In the genomic region with DNA sequence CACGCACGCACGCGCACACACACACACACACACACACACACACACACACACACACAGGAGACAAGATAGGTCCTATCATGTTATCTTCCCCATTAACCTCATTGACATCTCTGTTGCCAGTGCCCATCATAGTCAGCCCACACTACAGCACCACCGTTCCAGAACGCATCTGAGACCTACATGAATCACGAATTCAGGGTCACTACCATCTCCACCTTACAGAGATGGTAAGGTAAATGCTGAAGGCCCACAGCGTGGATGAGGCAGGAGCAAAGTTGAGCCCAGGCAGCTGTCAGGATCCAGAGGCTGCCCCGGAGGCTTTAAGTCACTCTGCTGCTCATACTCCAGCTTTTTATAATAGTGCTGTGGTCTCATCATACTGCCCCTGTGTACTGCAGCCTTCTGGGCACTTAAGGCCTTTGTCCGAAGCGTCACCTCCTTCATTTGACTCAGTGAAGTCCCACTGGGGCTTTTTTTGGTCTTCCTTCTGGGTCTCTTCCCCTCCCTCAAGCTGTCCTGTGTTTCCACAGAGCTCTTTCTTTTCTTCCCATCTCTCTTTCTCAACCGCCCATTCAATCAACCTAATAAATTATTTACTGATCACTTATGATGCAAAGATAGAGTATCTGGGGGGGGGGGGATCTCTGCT, we compare ENCODE assay signal across 11 mouse cellular contexts. TPM values are rescaled to one million over a fixed set of nuclear protein-coding genes. Genes with fewer than 3 reads are reported as not detected.
A peak's percentile ranks its signal among the peaks of the same experiment; 100 is the strongest.
DNase-seq lines count a peak whose midpoint lies in the region; ATAC-seq and TF ChIP-seq lines count a peak whose summit lies in the region.
"Had no signal": no experiment of that assay in that cellular context is flagged by ENCODE, and none has a peak within 500 bp of the region (broad histone marks: within the 10 kb centered on the region; RNA-seq: fewer than 3 reads in every experiment).

No protein-coding gene starts in this region.

- H3K36me3 ChIP-seq in myocyte (ENCODE audit: control insufficient read depth, insufficient read depth) = no peaks in the 10 kb centered on the region
- H3K36me3 ChIP-seq: hindbrain, embryonic 12.5 days had no signal

- H3K27me3 ChIP-seq in myocyte (ENCODE audit: control insufficient read depth, insufficient read depth, insufficient read length) = no peaks in the 10 kb centered on the region

- ATAC-seq in megakaryocyte progenitor cell, adult 5-6 weeks (replicated peaks; ENCODE audit: poor library complexity) = no peak
- ATAC-seq: forebrain, embryonic 16.5 days had no signal

- H3K79me2 ChIP-seq in myocyte (ENCODE audit: control insufficient read depth, insufficient read depth) = no peaks in the 10 kb centered on the region

- H3K4me2 ChIP-seq in myocyte (ENCODE audit: low read depth) = peak overlapping the region; percentile 99

- no peak for TF ChIP-seq POLR2A in myocyte (IDR thresholded peaks at IDR 0.05; ENCODE audit: insufficient read length, low read depth)

- peak; percentile 4 for DNase-seq in kidney, postnatal 10 days
- no peak for DNase-seq in kidney, adult 8-10 months
- DNase-seq in A20 (ENCODE audit: low read depth, low spot score) (peak; percentile 50), NIH3T3 (ENCODE audit: low read depth) (peak; percentile 45)
- no peak for DNase-seq in urinary bladder, postnatal 25 days (ENCODE audit: low spot score)
- DNase-seq: kidney, adult 2 months; lung, embryonic 14.5 days had no signal

- peak overlapping the region; percentile 0 for H3K4me3 ChIP-seq in myocyte
- H3K4me3 ChIP-seq: hindbrain, embryonic 12.5 days had no signal

- no peak overlapping the region for H3ac ChIP-seq in myocyte (ENCODE audit: control insufficient read depth, insufficient read length)

TF ChIP-seq in myocyte, 11 proteins besides CTCF, POLR2A, EP300 and RAD21:
- no peak for TF ChIP-seq E2F4 (IDR thresholded peaks at IDR 0.05; ENCODE audit: insufficient read depth)
- TF ChIP-seq MYOD1 (IDR thresholded peaks at IDR 0.05; ENCODE audit: control insufficient read depth in 1 of 3, insufficient read length in 2 of 3, low read depth in 2 of 3) = no peak
- TF ChIP-seq POLR2AphosphoS2 (IDR thresholded peaks at IDR 0.05; ENCODE audit: insufficient read length, low read depth) = no peak
- no peak for TF ChIP-seq REST (IDR thresholded peaks at IDR 0.05; ENCODE audit: insufficient read depth, insufficient read length)
- no peak for TF ChIP-seq TCF3 (IDR thresholded peaks at IDR 0.05; ENCODE audit: insufficient read length, low read depth)
- TF ChIP-seq USF1 (IDR thresholded peaks at IDR 0.05; ENCODE audit: low read depth) = no peak
- TF ChIP-seq TCF12 (IDR thresholded peaks at IDR 0.05; ENCODE audit: insufficient read depth, poor library complexity, severe bottlenecking) = no peak

RNA-seq across cellular contexts. Expression of gene Acap2, which starts 33.9 kb away (rescaled TPM):
- polyA plus RNA-seq in myocyte (2012; fragmentation: generic; extraction: Trizol) = 6.3 TPM
- total RNA-seq in megakaryocyte progenitor cell, adult 5-6 weeks (2015) = 30.1 and 30.7 TPM in 2 replicates
- total RNA-seq in megakaryocyte progenitor cell, adult 5-6 weeks (2017) = 39.4 and 46.9 TPM in 2 replicates

RNA-seq across cellular contexts. Expression of gene Ppp1r2, which starts 40.1 kb away (rescaled TPM):
- 35.7 TPM for polyA plus RNA-seq in myocyte (2012; fragmentation: generic; extraction: Trizol)
- total RNA-seq in megakaryocyte progenitor cell, adult 5-6 weeks (2015) = 54.5 and 70.3 TPM in 2 replicates
- total RNA-seq in megakaryocyte progenitor cell, adult 5-6 weeks (2017) = 49.6 and 51.7 TPM in 2 replicates

Comparison
In these comparisons a context has a peak if more than half of its experiments do, and no peak if none do; other contexts are left out.
1. DNase-seq: peak in kidney, postnatal 10 days (single experiment), A20 (single experiment) and NIH3T3 (single experiment); none in kidney, adult 8-10 months (0 of 2) and urinary bladder, postnatal 25 days (single experiment).